ENCODE assay signal across 9 mouse cellular contexts in genomic region chr2:72977272-72977671, GRCm38 (mm10). TPM values are rescaled to one million over a fixed set of nuclear protein-coding genes. Genes with fewer than 3 reads are reported as not detected.
DNase-seq lines count a peak whose midpoint lies in the region; ATAC-seq and TF ChIP-seq lines count a peak whose summit lies in the region.
"Had no signal": no experiment of that assay in that cellular context is flagged by ENCODE, and none has a peak within 500 bp of the region (broad histone marks: within the 10 kb centered on the region; RNA-seq: fewer than 3 reads in every experiment).

No protein-coding gene starts in this region.

- no peak for TF ChIP-seq POLR2A in myocyte (IDR thresholded peaks at IDR 0.05; ENCODE audit: insufficient read length, low read depth)

- no peak overlapping the region for H3ac ChIP-seq in myocyte (ENCODE audit: control insufficient read depth, insufficient read length)

- peak overlapping the region; percentile 43 for H3K4me2 ChIP-seq in kidney, postnatal 0 days (ENCODE audit: low read length)
- H3K4me2 ChIP-seq in embryonic facial prominence, embryonic 11.5 days (ENCODE audit: low read depth, low read length), result peak overlapping the region; percentile 23; the same call in 1 of the 2 replicates
- peak overlapping the region; percentile 55 for H3K4me2 ChIP-seq in intestine, embryonic 14.5 days (ENCODE audit: low read length)
- peak overlapping the region; percentile 66 for H3K4me2 ChIP-seq in myocyte (ENCODE audit: low read depth)

- H3K9ac ChIP-seq in kidney, postnatal 0 days (ENCODE audit: low read depth, low read length), result no peak overlapping the region
- H3K9ac ChIP-seq in embryonic facial prominence, embryonic 11.5 days (replicated peaks; ENCODE audit: low read length), result no peak overlapping the region
- H3K9ac ChIP-seq in intestine, embryonic 14.5 days (ENCODE audit: low read length), result 0 out of 2 replicates have a peak overlapping the region, but pooled peaks have one; percentile 1

- WGBS in kidney, postnatal 0 days, result 60% methylated on average over 1 of the region's 1 CpGs
- 76% methylated on average over 1 of the region's 1 CpGs for WGBS in embryonic facial prominence, embryonic 11.5 days
- WGBS in intestine, embryonic 14.5 days, result 69% methylated on average over 1 of the region's 1 CpGs

- DNase-seq in kidney, postnatal 0 days (ENCODE audit: low spot score), result peak; percentile 26
- no peak for DNase-seq in kidney, postnatal 4 days
- DNase-seq in embryonic facial prominence, embryonic 11.5 days (ENCODE audit: low spot score), result no peak
- no peak for DNase-seq in intestine, embryonic 14.5 days (ENCODE audit: low spot score)
- DNase-seq in thymus, postnatal 25 days, result no peak
- no peak for DNase-seq in T-cell, adult 2 months (ENCODE audit: low spot score)
- DNase-seq: adrenal gland, adult 8-10 months had no signal

- H3K4me1 ChIP-seq in kidney, postnatal 0 days (replicated peaks; ENCODE audit: insufficient read depth, low read length), result 0 out of 2 replicates have a peak, but pooled peaks cover 3% of the 10 kb centered on the region
- no peaks in the 10 kb centered on the region for H3K4me1 ChIP-seq in embryonic facial prominence, embryonic 11.5 days (ENCODE audit: control insufficient read depth, insufficient read depth, low read length)
- peaks cover 17% of the 10 kb centered on the region for H3K4me1 ChIP-seq in intestine, embryonic 14.5 days (replicated peaks; ENCODE audit: control insufficient read depth, insufficient read depth, low read length)

- peaks cover 63% of the 10 kb centered on the region for H3K79me2 ChIP-seq in myocyte (ENCODE audit: control insufficient read depth, insufficient read depth)

- H3K36me3 ChIP-seq in kidney, postnatal 0 days (ENCODE audit: insufficient read depth, low read length), result no peaks in the 10 kb centered on the region; the same call in 1 of the 2 replicates
- no peaks in the 10 kb centered on the region for H3K36me3 ChIP-seq in embryonic facial prominence, embryonic 11.5 days (replicated peaks; ENCODE audit: control insufficient read depth, insufficient read depth, low read depth, low read length)
- 0 out of 2 replicates have a peak, but pooled peaks cover 8% of the 10 kb centered on the region for H3K36me3 ChIP-seq in intestine, embryonic 14.5 days (ENCODE audit: control insufficient read depth, insufficient read depth, low read length)
- peaks cover 8% of the 10 kb centered on the region for H3K36me3 ChIP-seq in myocyte (ENCODE audit: control insufficient read depth, insufficient read depth)

- H3K9me3 ChIP-seq in kidney, postnatal 0 days (replicated peaks; ENCODE audit: low read length), result no peaks in the 10 kb centered on the region
- H3K9me3 ChIP-seq in embryonic facial prominence, embryonic 11.5 days (replicated peaks; ENCODE audit: control insufficient read depth, low read length), result no peaks in the 10 kb centered on the region
- H3K9me3 ChIP-seq in intestine, embryonic 14.5 days (ENCODE audit: control insufficient read depth, low read length), result no peaks in the 10 kb centered on the region

- H3K27ac ChIP-seq in kidney, postnatal 0 days, result no peak overlapping the region
- no peak overlapping the region for H3K27ac ChIP-seq in embryonic facial prominence, embryonic 11.5 days (replicated peaks; ENCODE audit: low read depth, low read length)
- H3K27ac ChIP-seq in intestine, embryonic 14.5 days (ENCODE audit: low read depth), result no peak overlapping the region

- no peak for ATAC-seq in kidney, postnatal 0 days (replicated peaks; ENCODE audit: low FRiP score, low read depth)
- no peak for ATAC-seq in embryonic facial prominence, embryonic 11.5 days (replicated peaks; ENCODE audit: insufficient number of reproducible peaks, low FRiP score, low TSS enrichment, low read depth)
- ATAC-seq in intestine, embryonic 14.5 days (replicated peaks; ENCODE audit: low FRiP score, low TSS enrichment, low read depth), result no peak
- no peak for ATAC-seq in cerebellum, adult (ENCODE audit: insufficient number of reproducible peaks, low FRiP score, low TSS enrichment)

- no peaks in the 10 kb centered on the region for H3K27me3 ChIP-seq in kidney, postnatal 0 days (ENCODE audit: insufficient read depth, low read length)
- no peaks in the 10 kb centered on the region for H3K27me3 ChIP-seq in embryonic facial prominence, embryonic 11.5 days (ENCODE audit: control insufficient read depth, insufficient read depth, low read length)
- H3K27me3 ChIP-seq in intestine, embryonic 14.5 days (replicated peaks; ENCODE audit: control insufficient read depth, insufficient read depth, low read length), result no peaks in the 10 kb centered on the region
- no peaks in the 10 kb centered on the region for H3K27me3 ChIP-seq in myocyte (ENCODE audit: control insufficient read depth, insufficient read depth, insufficient read length)

- peak overlapping the region; percentile 9; the same call in 1 of the 2 replicates for H3K4me3 ChIP-seq in kidney, postnatal 0 days (replicated peaks; ENCODE audit: low read depth, low read length)
- H3K4me3 ChIP-seq in embryonic facial prominence, embryonic 11.5 days (ENCODE audit: low read depth, low read length), result 0 out of 2 replicates have a peak overlapping the region, but pooled peaks have one; percentile 10
- H3K4me3 ChIP-seq in intestine, embryonic 14.5 days (ENCODE audit: low read depth, low read length), result peak overlapping the region; percentile 31; the same call in 1 of the 2 replicates
- peak overlapping the region; percentile 45 for H3K4me3 ChIP-seq in myocyte

- TF ChIP-seq CTCF in kidney, postnatal 0 days (IDR thresholded peaks at IDR 0.05; ENCODE audit: low read depth), result no peak

TF ChIP-seq in myocyte, 11 proteins besides CTCF, POLR2A, EP300 and RAD21:
- TF ChIP-seq MYOD1 (IDR thresholded peaks at IDR 0.05; ENCODE audit: control insufficient read depth in 1 of 3, insufficient read length in 2 of 3, low read depth in 2 of 3), result no peak
- no peak for TF ChIP-seq CEBPB (IDR thresholded peaks at IDR 0.05; ENCODE audit: insufficient read depth, poor library complexity, severe bottlenecking)
- no peak for TF ChIP-seq TCF3 (IDR thresholded peaks at IDR 0.05; ENCODE audit: insufficient read length, low read depth)
- TF ChIP-seq POLR2AphosphoS2 (IDR thresholded peaks at IDR 0.05; ENCODE audit: insufficient read length, low read depth), result no peak
- no peak for TF ChIP-seq MYOG (IDR thresholded peaks at IDR 0.05; ENCODE audit: control insufficient read depth in 1 of 3, insufficient read depth in 1 of 3, insufficient read length in 2 of 3, low read depth in 2 of 3)
- TF ChIP-seq E2F4 (IDR thresholded peaks at IDR 0.05; ENCODE audit: insufficient read depth), result no peak
- no peak for TF ChIP-seq REST (IDR thresholded peaks at IDR 0.05; ENCODE audit: insufficient read depth, insufficient read length)
- TF ChIP-seq MAX (IDR thresholded peaks at IDR 0.05; ENCODE audit: low read depth), result no peak
- no peak for TF ChIP-seq SRF (IDR thresholded peaks at IDR 0.05; ENCODE audit: control insufficient read depth, insufficient read length, low read depth)
- no peak for TF ChIP-seq TCF12 (IDR thresholded peaks at IDR 0.05; ENCODE audit: insufficient read depth, poor library complexity, severe bottlenecking)
- no peak for TF ChIP-seq USF1 (IDR thresholded peaks at IDR 0.05; ENCODE audit: low read depth)

RNA-seq across cellular contexts. Expression of gene Sp3, which starts 3.0 kb away (rescaled TPM):
- polyA plus RNA-seq in kidney, postnatal 0 days (2015; fragmentation: Nextera tagmentation; extraction: Ambion mirVana), result 40.5 and 41.3 TPM in 2 replicates
- 78.9 and 88.0 TPM in 2 replicates for polyA plus RNA-seq in embryonic facial prominence, embryonic 11.5 days (2014; fragmentation: Nextera tagmentation; extraction: Ambion mirVana)
- 55.5 and 59.6 TPM in 2 replicates for polyA plus RNA-seq in intestine, embryonic 14.5 days (2014; fragmentation: Nextera tagmentation; extraction: Ambion mirVana)
- polyA plus RNA-seq in myocyte (2012; fragmentation: generic; extraction: Trizol), result 8.4 TPM

RNA-seq across cellular contexts. Expression of gene Gm11084, which starts 9.2 kb away (rescaled TPM):
- polyA plus RNA-seq in kidney, postnatal 0 days (2015; fragmentation: Nextera tagmentation; extraction: Ambion mirVana), result not detected in 2 replicates
- not detected in 2 replicates for polyA plus RNA-seq in embryonic facial prominence, embryonic 11.5 days (2014; fragmentation: Nextera tagmentation; extraction: Ambion mirVana)
- polyA plus RNA-seq in intestine, embryonic 14.5 days (2014; fragmentation: Nextera tagmentation; extraction: Ambion mirVana), result not detected in 2 replicates
- polyA plus RNA-seq in myocyte (2012; fragmentation: generic; extraction: Trizol), result not detected
